Mouse (Mus musculus): ENCODE measurements around the gene Smurf1. TPM values are rescaled to one million over a fixed set of nuclear protein-coding genes. Genes with fewer than 3 reads are reported as not detected.

Gene Smurf1
- polyA plus RNA-seq, 1 experiment from 2014 or later, result 13.2 TPM

GRCm38 (mm10) chr5:144907591-144907990, 58.1 kb downstream of the Smurf1 start:
- H3K27ac ChIP-seq (replicated peaks), result no peak overlapping the region
- no peaks in the 10 kb centered on the region for H3K27me3 ChIP-seq (ENCODE audit: low read depth, poor library complexity, severe bottlenecking)
- no peaks in the 10 kb centered on the region for H3K9me3 ChIP-seq (replicated peaks)
- no peaks in the 10 kb centered on the region for H3K36me3 ChIP-seq
- 69% methylated on average over 2 of the region's 2 CpGs for WGBS
- DNase-seq (ENCODE audit: low spot score), result no peak
- peaks cover 30% of the 10 kb centered on the region for H3K4me1 ChIP-seq
- H3K4me3 ChIP-seq, result no peak overlapping the region

GRCm38 (mm10) chr5:144904356-144905134, 61.1 kb downstream of the Smurf1 start:
- WGBS, result 87% methylated on average over 12 of the region's 12 CpGs
- H3K4me3 ChIP-seq, result no peak overlapping the region
- H3K36me3 ChIP-seq, result peaks cover 17% of the 10 kb centered on the region
- peaks cover 24% of the 10 kb centered on the region for H3K4me1 ChIP-seq
- H3K27ac ChIP-seq (replicated peaks), result no peak overlapping the region
- no peak for DNase-seq (ENCODE audit: low spot score)
- no peaks in the 10 kb centered on the region for H3K27me3 ChIP-seq (ENCODE audit: low read depth, poor library complexity, severe bottlenecking)
- no peaks in the 10 kb centered on the region for H3K9me3 ChIP-seq (replicated peaks)

DNA sequence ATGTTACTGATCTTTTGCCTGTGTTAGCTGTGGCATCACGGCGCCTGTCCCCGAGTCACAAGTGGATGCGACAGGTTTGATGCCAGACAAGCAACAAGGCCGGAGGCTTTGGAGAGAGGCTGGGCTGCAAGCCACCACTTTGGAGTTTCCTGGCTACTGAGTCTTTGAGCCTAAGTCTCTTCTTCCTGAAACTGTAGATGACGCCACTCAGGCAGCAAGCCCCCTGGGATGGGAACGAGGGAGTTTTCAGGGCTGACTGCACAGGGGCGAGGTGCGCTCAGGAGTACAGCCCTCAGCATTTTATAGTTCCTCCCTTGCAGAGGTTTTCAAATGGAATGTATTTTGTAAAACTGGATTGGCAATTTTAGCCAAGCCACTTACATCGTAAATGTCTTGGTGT, 63.9 kb downstream of the Smurf1 start:
- Histone ChIP-seq H3K36me3 (peaks cover 23% of the 10 kb centered on the region), H3K9me3 (replicated peaks) (no peaks in the 10 kb centered on the region), H3K4me1 (peaks cover 48% of the 10 kb centered on the region), H3K27ac (replicated peaks) (no peak overlapping the region), H3K4me3 (no peak overlapping the region), H3K27me3 (ENCODE audit: low read depth, poor library complexity, severe bottlenecking) (no peaks in the 10 kb centered on the region)
- no peak for DNase-seq (ENCODE audit: low spot score)
- WGBS, result 70% methylated on average over 10 of the region's 10 CpGs

DNA sequence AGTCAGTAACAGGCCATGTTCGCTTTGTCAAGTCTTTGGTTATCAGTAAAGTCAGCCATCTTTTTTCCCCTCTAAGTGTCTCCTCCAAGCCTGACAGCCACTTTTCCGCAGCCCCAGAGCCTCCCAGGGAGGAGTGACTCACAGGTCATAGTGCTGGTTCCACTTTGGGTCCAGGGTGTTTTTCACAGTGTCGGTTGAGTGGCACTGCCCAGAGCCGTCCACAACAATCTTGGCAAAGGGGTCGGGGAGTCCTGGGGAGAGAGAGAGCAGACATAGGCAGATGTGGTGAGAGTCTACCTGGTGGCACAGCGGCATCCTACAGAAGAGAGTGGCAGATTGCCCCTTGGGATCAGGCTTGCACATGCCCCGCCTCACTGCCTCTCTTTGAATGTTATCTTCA, 64.6 kb downstream of the Smurf1 start:
- DNase-seq (ENCODE audit: low spot score), result no peak
- H3K9me3 ChIP-seq (replicated peaks), result no peaks in the 10 kb centered on the region
- no peak overlapping the region for H3K4me3 ChIP-seq
- no peaks in the 10 kb centered on the region for H3K27me3 ChIP-seq (ENCODE audit: low read depth, poor library complexity, severe bottlenecking)
- 83% methylated on average over 7 of the region's 7 CpGs for WGBS
- H3K27ac ChIP-seq (replicated peaks), result no peak overlapping the region
- H3K4me1 ChIP-seq, result peaks cover 48% of the 10 kb centered on the region
- H3K36me3 ChIP-seq, result peaks cover 31% of the 10 kb centered on the region

- 56% methylated on average over 7 of the region's 7 CpGs for WGBS
These were observed 67.1 kb downstream of the Smurf1 start for GRCm38 (mm10) chr5:144898448-144899052.

GRCm38 (mm10) chr5:144897881-144898280, 67.8 kb downstream of the Smurf1 start:
- H3K27ac ChIP-seq (replicated peaks), result peak overlapping the region; percentile 80
- peak; percentile 51 for DNase-seq (ENCODE audit: low spot score)
- no peaks in the 10 kb centered on the region for H3K9me3 ChIP-seq (replicated peaks)

More at GRCm38 (mm10) chr5:144898448-144899052, 67.1 kb downstream of the Smurf1 start:
- no peak for DNase-seq (ENCODE audit: low spot score)
- no peak overlapping the region for H3K4me3 ChIP-seq
- no peaks in the 10 kb centered on the region for H3K9me3 ChIP-seq (replicated peaks)
- peaks cover 55% of the 10 kb centered on the region for H3K36me3 ChIP-seq
- H3K4me1 ChIP-seq, result peaks cover 39% of the 10 kb centered on the region
- H3K27me3 ChIP-seq (ENCODE audit: low read depth, poor library complexity, severe bottlenecking), result no peaks in the 10 kb centered on the region
- peak overlapping the region; percentile 80 for H3K27ac ChIP-seq (replicated peaks)

DNA sequence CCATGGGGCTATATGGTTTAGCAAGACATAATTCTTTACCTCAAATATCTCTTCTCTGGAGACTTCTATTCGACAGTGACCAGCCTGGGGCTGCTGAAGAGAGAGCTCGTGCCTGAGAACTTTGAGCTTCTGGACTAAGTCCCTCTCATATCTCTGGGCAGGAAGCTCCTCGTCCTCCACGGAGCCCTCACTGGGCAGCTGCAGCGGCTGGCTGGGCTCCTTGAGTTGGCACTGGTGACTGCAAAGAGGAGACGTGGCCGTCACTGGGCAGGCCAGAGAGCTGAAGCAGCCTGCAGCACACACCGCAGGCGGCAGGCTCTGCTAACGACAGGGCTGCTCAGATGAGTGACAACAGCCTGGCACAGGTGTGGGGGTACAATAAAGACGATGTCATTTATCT, 74.4 kb downstream of the Smurf1 start:
- peaks cover 98% of the 10 kb centered on the region for H3K36me3 ChIP-seq
- 90% methylated on average over 11 of the region's 11 CpGs for WGBS

More at GRCm38 (mm10) chr5:144897881-144898280, 67.8 kb downstream of the Smurf1 start:
- Histone ChIP-seq H3K27me3 (ENCODE audit: low read depth, poor library complexity, severe bottlenecking) (no peaks in the 10 kb centered on the region), H3K36me3 (peaks cover 62% of the 10 kb centered on the region), H3K4me3 (no peak overlapping the region), H3K4me1 (peaks cover 39% of the 10 kb centered on the region)
- WGBS, result 32% methylated on average over 7 of the region's 7 CpGs

DNA sequence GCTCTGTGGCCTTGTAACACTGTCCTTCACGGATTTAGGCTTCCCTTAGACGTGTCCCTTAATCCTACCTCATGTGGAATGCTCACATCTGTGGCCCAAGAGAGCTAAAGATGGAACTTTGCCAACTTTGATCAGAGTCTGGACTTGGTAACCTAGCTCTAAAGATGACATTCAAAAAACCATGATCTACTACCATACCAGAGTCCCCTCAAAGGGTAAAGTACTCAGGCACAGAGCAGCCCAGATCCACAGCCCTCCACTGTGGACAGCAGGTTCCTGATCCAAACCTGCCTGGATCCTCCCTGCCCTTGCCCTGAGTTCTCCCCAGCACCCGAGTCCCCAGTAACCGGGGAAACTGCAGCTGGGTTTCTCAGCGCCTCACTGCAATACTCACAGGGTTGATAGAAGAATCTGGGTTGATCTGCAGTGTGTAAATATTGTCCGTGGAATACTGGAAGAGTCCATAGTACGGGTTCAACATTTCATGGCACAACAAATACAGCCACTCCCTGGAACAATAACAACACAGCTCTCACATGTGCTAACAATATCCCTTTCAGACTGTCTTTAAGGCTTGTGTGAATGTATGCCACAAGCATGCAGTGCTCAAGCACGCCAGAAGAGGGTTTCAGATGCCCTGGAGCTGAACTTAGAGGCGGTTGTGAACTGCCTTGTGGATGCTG, 79.5 kb downstream of the Smurf1 start:
- Histone ChIP-seq H3K27ac (replicated peaks) (no peak overlapping the region), H3K27me3 (ENCODE audit: low read depth, poor library complexity, severe bottlenecking) (no peaks in the 10 kb centered on the region), H3K4me1 (no peaks in the 10 kb centered on the region), H3K9me3 (replicated peaks) (peaks cover 4% of the 10 kb centered on the region), H3K4me3 (no peak overlapping the region), H3K36me3 (peaks cover 100% of the 10 kb centered on the region)
- 91% methylated on average over 9 of the region's 9 CpGs for WGBS
- no peak for DNase-seq (ENCODE audit: low spot score)

More for the DNA sequence above, 74.4 kb downstream of the Smurf1 start:
- DNase-seq (ENCODE audit: low spot score), result no peak
- no peaks in the 10 kb centered on the region for H3K4me1 ChIP-seq
- H3K4me3 ChIP-seq, result no peak overlapping the region
- no peaks in the 10 kb centered on the region for H3K27me3 ChIP-seq (ENCODE audit: low read depth, poor library complexity, severe bottlenecking)
- H3K9me3 ChIP-seq (replicated peaks), result peaks cover 4% of the 10 kb centered on the region
- H3K27ac ChIP-seq (replicated peaks), result no peak overlapping the region

DNA sequence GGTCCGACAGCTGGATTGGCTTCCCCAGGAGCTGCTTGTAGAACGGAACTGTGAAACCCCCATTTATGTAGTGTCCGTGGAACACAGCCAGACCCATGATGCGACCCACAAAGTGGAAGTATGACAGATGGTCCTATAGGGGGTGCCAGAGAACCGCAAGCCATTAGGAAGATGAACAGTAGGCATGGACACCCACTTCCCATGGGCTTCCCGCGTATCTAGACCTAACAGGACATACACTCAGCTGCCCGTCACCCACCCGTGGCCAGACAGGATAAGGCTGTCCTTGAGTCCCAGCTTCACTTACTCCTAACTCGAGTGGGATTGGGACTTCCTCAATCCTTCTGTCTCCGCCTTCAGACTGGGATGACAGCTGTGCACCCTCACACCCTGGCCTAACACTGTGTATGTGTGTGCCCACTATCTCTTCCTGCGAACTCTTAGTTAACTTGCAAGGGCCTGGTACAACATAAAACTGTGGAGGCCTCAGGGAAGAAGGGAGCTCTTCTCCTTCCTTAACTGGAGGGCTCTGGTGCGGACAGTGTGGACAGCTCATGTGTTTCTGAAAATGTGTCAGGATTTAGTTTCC, 80.9 kb downstream of the Smurf1 start:
- H3K27me3 ChIP-seq (ENCODE audit: low read depth, poor library complexity, severe bottlenecking), result no peaks in the 10 kb centered on the region
- DNase-seq (ENCODE audit: low spot score), result no peak
- no peak overlapping the region for H3K4me3 ChIP-seq
- no peak overlapping the region for H3K27ac ChIP-seq (replicated peaks)
- H3K36me3 ChIP-seq, result peaks cover 100% of the 10 kb centered on the region
- 86% methylated on average over 13 of the region's 13 CpGs for WGBS
- H3K9me3 ChIP-seq (replicated peaks), result peaks cover 4% of the 10 kb centered on the region
- no peaks in the 10 kb centered on the region for H3K4me1 ChIP-seq

GRCm38 (mm10) chr5:144881670-144882399, 83.8 kb downstream of the Smurf1 start:
- Histone ChIP-seq H3K27me3 (ENCODE audit: low read depth, poor library complexity, severe bottlenecking) (no peaks in the 10 kb centered on the region), H3K27ac (replicated peaks) (no peak overlapping the region), H3K9me3 (replicated peaks) (no peaks in the 10 kb centered on the region; the same call in 1 of the 2 replicates), H3K4me3 (no peak overlapping the region), H3K36me3 (peaks cover 99% of the 10 kb centered on the region), H3K4me1 (no peaks in the 10 kb centered on the region)
- no peak for DNase-seq (ENCODE audit: low spot score)
- WGBS, result 89% methylated on average over 14 of the region's 14 CpGs

DNA sequence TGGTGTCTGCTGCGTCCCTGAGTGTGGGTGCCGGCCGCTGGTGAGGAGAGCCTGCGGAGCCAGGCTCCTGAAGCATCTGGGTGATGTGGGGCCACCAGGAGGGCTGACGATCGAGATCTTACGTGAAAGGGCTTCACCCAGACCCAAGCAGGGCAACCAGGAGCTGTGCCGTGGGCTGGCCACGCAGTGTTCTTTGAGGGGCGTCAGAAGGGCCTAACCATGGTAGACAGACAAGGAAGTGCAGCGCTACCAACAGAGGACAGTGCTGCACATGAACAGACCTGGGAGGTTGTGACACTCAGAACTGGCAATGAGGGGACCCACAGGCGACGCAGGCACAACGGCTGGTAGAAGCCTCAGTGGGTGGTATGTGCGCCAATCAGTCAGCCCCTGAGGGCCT, 88.6 kb downstream of the Smurf1 start:
- H3K4me1 ChIP-seq, result peaks cover 11% of the 10 kb centered on the region
- no peak for DNase-seq (ENCODE audit: low spot score)
- H3K9me3 ChIP-seq (replicated peaks), result no peaks in the 10 kb centered on the region
- WGBS, result 94% methylated on average over 15 of the region's 15 CpGs
- H3K27me3 ChIP-seq (ENCODE audit: low read depth, poor library complexity, severe bottlenecking), result no peaks in the 10 kb centered on the region
- H3K27ac ChIP-seq (replicated peaks), result no peak overlapping the region
- H3K4me3 ChIP-seq, result no peak overlapping the region
- peaks cover 53% of the 10 kb centered on the region for H3K36me3 ChIP-seq

GRCm38 (mm10) chr5:144875892-144876291, 89.8 kb downstream of the Smurf1 start:
- no peaks in the 10 kb centered on the region for H3K27me3 ChIP-seq (ENCODE audit: low read depth, poor library complexity, severe bottlenecking)
- no peak overlapping the region for H3K27ac ChIP-seq (replicated peaks)
- H3K9me3 ChIP-seq (replicated peaks), result no peaks in the 10 kb centered on the region
- peak; percentile 64 for DNase-seq (ENCODE audit: low spot score)
- H3K36me3 ChIP-seq, result peaks cover 42% of the 10 kb centered on the region
- peaks cover 11% of the 10 kb centered on the region for H3K4me1 ChIP-seq
- H3K4me3 ChIP-seq, result no peak overlapping the region
- WGBS, result 21% methylated on average over 13 of the region's 13 CpGs

All from midbrain, embryonic 10.5 days (tissue).